Mouse (Mus musculus) limb, embryonic 10.5 days (tissue): ENCODE measurements around the gene Asic1. TPM values are rescaled to one million over a fixed set of nuclear protein-coding genes. Genes with fewer than 3 reads are reported as not detected.

Experiments
- DNase-seq: peaks from one replicate; pipeline ENCODE4 v3.0.0-alpha.2; 2017; ENCODE audit warnings: low spot score
- H3K27ac ChIP-seq: fragments of 300-500 bp; sonication (generic); 2 replicates; pipeline ENCODE4 v1.5.1; 2016; ENCODE audit warnings: mild to moderate bottlenecking
- H3K27me3 ChIP-seq: fragments of 300-500 bp; sonication (generic); 2 replicates; pipeline ENCODE4 v1.6.1; 2016; ENCODE audit warnings: low read depth, mild to moderate bottlenecking; ENCODE audit not compliant: poor library complexity, severe bottlenecking
- H3K36me3 ChIP-seq: fragments of 300-500 bp; sonication (generic); 2 replicates; pipeline ENCODE4 v1.6.1; 2016; ENCODE audit warnings: mild to moderate bottlenecking, moderate library complexity
- H3K4me1 ChIP-seq: fragments of 300-500 bp; sonication (generic); 2 replicates; pipeline ENCODE4 v1.6.1; 2016
- H3K4me3 ChIP-seq: fragments of 300-500 bp; sonication (generic); 2 replicates; pipeline ENCODE4 v1.5.1; 2016; ENCODE audit warnings: mild to moderate bottlenecking, moderate library complexity
- H3K9me3 ChIP-seq: fragments of 300-500 bp; sonication (generic); replicated peaks from 2 replicates; pipeline ENCODE4 v1.6.1; 2016; ENCODE audit warnings: mild to moderate bottlenecking
- WGBS: fragments of 180-500 bp; shearing (Covaris S2); methylation state at CpG from one replicate; pipeline ENCODE4 v1.1.7; 2016; 5-methylcytosine and 5-hydroxymethylcytosine counted together
- polyA plus RNA-seq: library from polyadenylated mRNA; unstranded; fragments of >200 nt; fragmentation: Nextera tagmentation; extraction: Ambion mirVana; gene quantifications from 2 replicates; pipeline ENCODE4 v1.2.1, GENCODE M21; 2016

Asic1 gene
- polyA plus RNA-seq, 1 experiment from 2014 or later: 1.1 TPM

DNA sequence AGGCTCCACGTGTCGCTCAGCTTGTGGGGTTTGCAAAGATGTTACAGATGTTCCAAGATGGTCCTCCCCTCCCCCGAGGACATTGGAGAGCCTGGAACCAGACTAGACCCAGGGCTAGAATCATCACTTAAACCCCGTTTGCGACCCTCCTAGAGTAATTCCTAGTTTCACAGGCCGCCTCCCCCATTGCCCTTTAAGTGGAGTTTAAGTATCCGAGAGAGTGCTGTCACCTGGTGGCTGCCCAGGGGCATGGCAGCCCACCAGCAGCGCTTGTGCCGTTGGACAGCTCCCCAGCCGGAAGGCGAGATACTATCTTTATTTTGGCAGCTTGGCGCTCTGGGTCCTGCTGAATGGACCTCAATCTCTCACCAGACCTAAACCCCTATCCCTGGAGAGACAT is 1.3 kb upstream of the Asic1 start:
- Histone ChIP-seq H3K4me1 (peaks cover 45% of the 10 kb centered on the region), H3K4me3 (no peak overlapping the region), H3K36me3 (no peaks in the 10 kb centered on the region), H3K9me3 (no peaks in the 10 kb centered on the region), H3K27me3 (peaks cover 93% of the 10 kb centered on the region), H3K27ac (no peak overlapping the region)
- 3% methylated on average over 12 of the region's 12 CpGs for WGBS
- DNase-seq: peak; percentile 81

DNA sequence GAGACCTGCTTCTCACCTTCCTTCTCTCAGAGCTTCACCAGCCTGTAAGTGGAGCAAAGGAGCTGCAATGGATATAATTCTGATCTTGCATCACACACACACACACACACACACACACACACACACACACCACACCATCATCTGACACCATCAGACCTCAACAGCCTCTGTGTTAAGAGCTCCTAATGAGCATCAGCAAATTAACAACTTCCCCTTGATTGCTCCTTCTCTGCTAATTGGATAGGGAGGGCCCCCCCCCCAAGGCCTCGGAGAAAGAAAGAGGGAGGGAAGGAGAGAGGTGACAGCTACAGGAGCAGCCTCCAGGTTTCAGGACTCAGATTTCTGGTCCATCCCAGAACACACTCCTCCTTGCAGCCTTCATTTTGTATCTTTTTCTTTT is 776 bp upstream of the Asic1 start:
- Histone ChIP-seq H3K4me1 (peaks cover 40% of the 10 kb centered on the region), H3K4me3 (no peak overlapping the region), H3K9me3 (no peaks in the 10 kb centered on the region), H3K27ac (no peak overlapping the region), H3K36me3 (no peaks in the 10 kb centered on the region), H3K27me3 (peaks cover 93% of the 10 kb centered on the region)
- WGBS: 0% methylated on average over 1 of the region's 1 CpGs
- no peak for DNase-seq

DNA sequence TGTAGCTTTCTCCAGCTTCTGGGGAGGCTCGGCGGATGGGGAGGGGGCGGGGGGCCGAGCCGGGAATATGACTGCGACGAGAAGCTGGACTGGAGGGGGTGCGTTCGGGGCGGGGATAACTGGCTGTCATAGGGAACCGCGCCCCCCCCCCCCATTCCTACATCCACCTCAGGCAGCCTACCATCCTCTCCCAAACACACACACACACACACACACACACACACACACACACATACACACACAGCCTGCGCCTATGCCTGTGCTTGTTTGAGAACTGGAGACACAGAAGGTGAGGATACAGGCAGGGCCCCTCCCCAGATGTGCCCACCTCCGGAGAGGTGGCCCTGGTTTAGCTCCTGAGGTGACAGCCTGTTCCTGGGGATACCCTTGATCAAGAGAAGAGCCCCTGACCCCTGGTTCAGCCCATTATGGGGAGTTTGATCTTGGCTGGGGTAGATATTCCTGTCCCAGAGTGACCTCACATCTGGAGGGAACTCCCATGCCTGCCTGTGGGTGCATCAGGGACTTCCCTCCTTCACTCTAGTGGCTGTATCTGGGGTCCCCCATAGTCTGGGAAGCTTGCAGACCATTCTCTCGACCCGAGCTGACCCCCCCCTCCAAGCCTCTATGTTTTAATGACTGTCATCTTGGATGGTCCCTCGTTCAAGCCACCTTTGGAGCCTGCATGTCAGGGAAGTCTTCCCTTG is 949 bp downstream of the Asic1 start:
- H3K4me1 ChIP-seq: peaks cover 30% of the 10 kb centered on the region
- WGBS: 21% methylated on average over 7 of the region's 17 CpGs
- no peak for DNase-seq
- peak overlapping the region; percentile 70 for H3K4me3 ChIP-seq
- H3K36me3 ChIP-seq: no peaks in the 10 kb centered on the region
- H3K9me3 ChIP-seq: no peaks in the 10 kb centered on the region
- peaks cover 85% of the 10 kb centered on the region for H3K27me3 ChIP-seq
- peak overlapping the region; percentile 70 for H3K27ac ChIP-seq

DNA sequence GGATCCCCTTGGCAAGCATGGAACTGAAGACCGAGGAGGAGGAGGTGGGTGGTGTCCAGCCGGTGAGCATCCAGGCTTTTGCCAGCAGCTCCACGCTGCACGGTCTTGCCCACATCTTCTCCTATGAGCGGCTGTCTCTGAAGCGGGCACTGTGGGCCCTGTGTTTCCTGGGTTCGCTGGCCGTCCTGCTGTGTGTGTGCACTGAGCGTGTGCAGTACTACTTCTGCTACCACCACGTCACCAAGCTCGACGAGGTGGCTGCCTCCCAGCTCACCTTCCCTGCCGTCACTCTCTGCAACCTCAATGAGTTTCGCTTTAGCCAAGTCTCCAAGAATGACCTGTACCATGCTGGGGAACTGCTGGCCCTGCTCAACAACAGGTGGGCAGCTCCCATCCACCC is 1.6 kb downstream of the Asic1 start:
- no peak overlapping the region for H3K27ac ChIP-seq
- peaks cover 78% of the 10 kb centered on the region for H3K27me3 ChIP-seq
- DNase-seq: no peak
- H3K4me1 ChIP-seq: peaks cover 32% of the 10 kb centered on the region
- no peak overlapping the region for H3K4me3 ChIP-seq
- no peaks in the 10 kb centered on the region for H3K36me3 ChIP-seq
- 73% methylated on average over 14 of the region's 14 CpGs for WGBS
- H3K9me3 ChIP-seq: no peaks in the 10 kb centered on the region

DNA sequence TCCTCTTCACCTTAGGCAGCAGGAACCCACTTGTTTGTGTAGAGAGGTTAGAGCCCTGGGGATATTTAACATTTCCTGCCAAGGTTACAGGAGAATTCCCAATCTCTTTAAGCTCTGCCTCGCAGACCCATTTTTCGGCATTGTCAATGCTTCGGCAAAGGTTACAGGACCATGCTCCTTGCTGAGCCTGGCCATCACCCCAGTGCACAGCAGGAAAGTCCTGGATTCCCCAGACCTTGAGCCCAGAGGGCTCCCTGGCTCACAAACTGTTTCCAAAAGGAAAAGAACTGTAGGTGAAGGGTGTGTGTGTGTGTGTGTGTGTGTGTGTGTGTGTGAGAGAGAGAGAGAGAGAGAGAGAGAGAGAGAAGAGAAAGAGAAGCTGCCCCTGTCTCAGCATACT is 4.7 kb downstream of the Asic1 start:
- Histone ChIP-seq H3K27me3 (peaks cover 58% of the 10 kb centered on the region), H3K4me3 (no peak overlapping the region), H3K36me3 (no peaks in the 10 kb centered on the region), H3K4me1 (peaks cover 47% of the 10 kb centered on the region), H3K27ac (no peak overlapping the region), H3K9me3 (no peaks in the 10 kb centered on the region)
- WGBS: 81% methylated on average over 3 of the region's 3 CpGs
- DNase-seq: no peak

DNA sequence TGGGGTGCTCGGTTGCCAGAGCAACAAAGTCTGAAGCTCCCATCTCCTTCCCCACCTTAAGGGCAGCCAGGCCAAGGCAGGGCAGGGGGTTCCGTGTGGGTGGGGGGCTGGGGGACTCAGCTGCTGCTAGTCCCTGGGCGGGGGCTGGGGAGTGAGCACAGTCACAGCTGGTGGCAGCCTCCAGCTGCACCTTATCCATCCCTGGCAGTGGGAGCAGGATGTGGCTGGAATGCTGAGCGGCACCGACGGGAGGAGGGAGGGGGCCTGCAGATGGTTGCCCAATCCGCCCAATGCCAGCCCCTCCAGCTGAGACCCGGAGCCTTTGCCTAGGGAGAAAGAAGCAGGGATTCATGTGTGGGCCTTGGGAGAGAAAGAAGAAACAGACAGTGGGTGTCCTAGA is 6.9 kb downstream of the Asic1 start:
- Histone ChIP-seq H3K4me3 (0 out of 2 replicates have a peak overlapping the region, but pooled peaks have one; percentile 1), H3K27me3 (peaks cover 36% of the 10 kb centered on the region), H3K9me3 (no peaks in the 10 kb centered on the region), H3K27ac (0 out of 2 replicates have a peak overlapping the region, but pooled peaks have one; percentile 14), H3K4me1 (peaks cover 31% of the 10 kb centered on the region), H3K36me3 (no peaks in the 10 kb centered on the region)
- 50% methylated on average over 8 of the region's 8 CpGs for WGBS
- no peak for DNase-seq

DNA sequence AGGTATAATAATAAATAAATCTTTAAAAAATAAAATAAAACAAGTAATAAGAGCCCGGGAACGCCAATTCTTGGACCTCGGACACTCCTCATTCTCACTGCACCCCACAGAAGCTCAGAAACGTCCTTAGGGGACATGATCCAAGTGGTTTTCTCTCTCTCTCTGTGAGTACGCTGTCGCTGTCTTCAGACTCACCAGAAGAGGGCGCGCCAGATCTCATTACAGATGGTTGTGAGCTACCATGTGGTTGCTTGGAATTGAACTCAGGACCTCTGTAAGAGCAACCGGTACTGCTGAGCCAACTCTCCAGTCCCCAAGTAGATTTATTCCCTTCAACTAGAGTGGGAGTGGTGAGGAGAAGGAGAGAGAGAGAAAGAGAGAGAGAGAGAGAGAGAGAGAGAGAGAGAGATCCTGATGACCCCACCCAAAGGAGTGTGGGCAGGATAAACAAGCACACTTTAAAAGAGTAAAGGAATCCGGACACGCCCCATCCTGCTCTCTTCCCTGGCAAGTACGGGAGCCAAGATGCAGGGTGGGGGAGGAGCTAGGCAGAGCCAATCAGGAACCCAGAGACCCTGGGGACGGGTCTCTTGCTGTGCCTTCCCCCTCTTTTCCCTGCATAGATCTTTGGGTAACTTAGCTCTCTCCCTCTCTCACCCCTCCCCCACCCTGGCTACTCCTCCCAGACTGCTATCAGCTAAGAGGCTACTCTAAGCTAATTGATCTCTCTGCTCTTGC is 8.1 kb downstream of the Asic1 start:
- Histone ChIP-seq H3K9me3 (no peaks in the 10 kb centered on the region), H3K27ac (no peak overlapping the region), H3K4me3 (no peak overlapping the region), H3K27me3 (peaks cover 25% of the 10 kb centered on the region), H3K4me1 (peaks cover 27% of the 10 kb centered on the region), H3K36me3 (no peaks in the 10 kb centered on the region)
- WGBS: 13% methylated on average over 13 of the region's 13 CpGs
- no peak for DNase-seq

DNA sequence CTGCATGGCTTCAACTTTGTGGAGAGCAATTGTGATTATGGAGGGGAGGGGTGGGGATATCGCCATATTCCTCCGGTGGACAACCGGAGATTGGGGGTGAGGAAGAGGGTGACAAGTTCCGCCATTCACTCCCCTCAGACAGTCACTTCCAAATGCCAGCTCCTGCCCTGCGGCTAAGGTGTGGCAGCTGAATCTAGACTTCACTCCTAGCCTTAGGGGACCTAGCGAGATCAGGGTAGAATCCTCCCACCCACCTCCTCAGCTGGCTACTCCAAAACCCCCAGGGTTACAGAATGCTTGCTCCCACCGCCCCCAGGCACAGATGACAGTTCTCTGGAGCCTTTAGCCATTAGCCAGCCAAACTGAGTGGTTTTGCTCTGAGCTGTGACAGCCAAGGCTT is 8.8 kb downstream of the Asic1 start:
- peaks cover 17% of the 10 kb centered on the region for H3K27me3 ChIP-seq
- no peak for DNase-seq
- 50% methylated on average over 7 of the region's 7 CpGs for WGBS
- H3K4me1 ChIP-seq: peaks cover 27% of the 10 kb centered on the region
- no peaks in the 10 kb centered on the region for H3K9me3 ChIP-seq
- H3K36me3 ChIP-seq: no peaks in the 10 kb centered on the region
- H3K27ac ChIP-seq: no peak overlapping the region
- no peak overlapping the region for H3K4me3 ChIP-seq

DNA sequence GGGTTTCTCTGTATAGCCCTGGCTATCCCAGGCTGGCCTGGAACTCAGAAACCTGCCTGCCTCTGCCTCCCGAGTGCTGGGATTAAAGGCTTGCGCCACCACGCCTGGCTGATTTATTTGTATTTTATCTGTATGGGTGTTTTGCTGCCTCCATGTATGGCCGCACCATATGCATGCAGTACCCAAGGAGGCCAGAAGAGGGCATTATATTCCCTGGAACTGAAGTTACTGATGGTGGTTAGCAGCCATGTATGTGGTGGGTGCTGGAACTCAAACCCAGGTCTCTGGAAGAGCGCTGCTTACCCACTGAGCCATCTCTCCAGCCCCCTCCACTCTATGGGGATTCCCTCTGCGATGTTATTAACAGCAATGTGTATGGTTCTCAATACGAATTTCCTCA is 12.7 kb downstream of the Asic1 start:
- DNase-seq: no peak
- no peaks in the 10 kb centered on the region for H3K36me3 ChIP-seq
- H3K27ac ChIP-seq: no peak overlapping the region
- H3K9me3 ChIP-seq: no peaks in the 10 kb centered on the region
- 94% methylated on average over 7 of the region's 7 CpGs for WGBS
- H3K4me1 ChIP-seq: peaks cover 16% of the 10 kb centered on the region
- peaks cover 5% of the 10 kb centered on the region; the same call in 1 of the 2 replicates for H3K27me3 ChIP-seq
- H3K4me3 ChIP-seq: no peak overlapping the region

DNA sequence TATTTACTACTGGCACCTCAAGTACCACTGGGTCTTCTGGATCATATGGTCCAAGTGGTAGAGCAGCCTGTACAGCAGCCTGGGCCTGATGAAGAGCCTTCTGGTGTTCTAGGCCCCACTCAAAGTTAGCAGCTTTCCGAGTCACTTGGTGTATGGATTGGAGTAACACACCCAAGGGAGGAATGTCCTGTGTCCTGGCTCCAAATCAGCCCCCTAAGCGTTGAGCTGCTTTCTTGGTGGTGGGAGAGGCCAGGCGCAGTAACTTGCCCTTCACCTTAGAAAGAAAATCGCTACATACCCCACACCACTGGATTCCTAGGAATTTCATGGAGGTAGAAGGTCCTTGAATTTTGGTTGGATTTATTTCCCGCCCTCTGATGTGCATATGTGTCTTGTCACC is 14.0 kb downstream of the Asic1 start:
- 94% methylated on average over 5 of the region's 5 CpGs for WGBS
- no peak overlapping the region for H3K4me3 ChIP-seq
- no peak for DNase-seq

DNA sequence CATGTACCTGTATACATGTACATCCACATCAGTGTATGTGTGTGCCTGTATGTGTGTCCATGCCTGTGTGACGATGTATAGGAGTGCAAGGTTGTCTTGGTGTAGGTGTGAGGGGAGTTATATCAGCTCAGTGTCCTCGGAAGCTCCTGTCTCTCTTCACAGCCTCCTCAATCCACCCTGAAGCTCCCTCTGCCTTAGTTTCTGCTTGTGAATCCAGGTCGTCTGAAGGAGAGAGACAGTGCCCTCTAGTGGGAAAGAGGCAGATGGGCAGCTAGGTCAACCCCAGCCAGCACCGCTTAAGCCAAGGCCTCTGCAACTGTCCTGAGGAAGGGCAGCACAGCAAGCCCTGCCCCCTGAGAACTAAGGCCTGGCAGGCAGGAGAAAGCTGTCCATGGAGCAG is 18.5 kb downstream of the Asic1 start:
- no peaks in the 10 kb centered on the region for H3K9me3 ChIP-seq
- H3K27me3 ChIP-seq: peaks cover 16% of the 10 kb centered on the region; the same call in 1 of the 2 replicates
- 6% methylated on average over 4 of the region's 4 CpGs for WGBS
- no peaks in the 10 kb centered on the region for H3K36me3 ChIP-seq
- no peak overlapping the region for H3K27ac ChIP-seq
- peak; percentile 69 for DNase-seq
- H3K4me3 ChIP-seq: no peak overlapping the region
- H3K4me1 ChIP-seq: peaks cover 17% of the 10 kb centered on the region

More for the DNA sequence above, 14.0 kb downstream of the Asic1 start:
- Histone ChIP-seq H3K27ac (no peak overlapping the region), H3K4me1 (peaks cover 4% of the 10 kb centered on the region), H3K9me3 (no peaks in the 10 kb centered on the region), H3K27me3 (peaks cover 3% of the 10 kb centered on the region; the same call in 1 of the 2 replicates), H3K36me3 (no peaks in the 10 kb centered on the region)

DNA sequence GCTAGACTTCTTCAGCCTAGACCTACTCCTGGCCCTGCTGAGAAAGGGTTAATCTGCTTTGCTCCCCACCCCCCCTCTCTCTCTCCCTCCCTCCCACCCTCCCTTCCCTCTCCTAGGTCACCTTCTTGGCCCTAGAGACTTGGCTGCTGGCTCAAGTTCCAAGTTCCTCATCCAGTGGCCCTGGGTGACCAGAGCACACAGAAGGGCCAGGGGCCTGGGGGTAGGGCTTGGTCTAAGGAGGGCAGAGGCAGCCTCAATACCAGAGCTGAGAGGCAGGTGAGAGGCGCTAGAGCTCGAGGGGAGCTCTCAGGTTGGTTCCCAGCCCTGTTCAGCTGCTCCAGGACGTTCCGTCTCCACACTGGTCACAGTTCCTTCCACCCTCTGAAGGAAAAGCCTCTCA is 20.8 kb downstream of the Asic1 start:
- Histone ChIP-seq H3K4me1 (peaks cover 17% of the 10 kb centered on the region), H3K4me3 (no peak overlapping the region), H3K27ac (no peak overlapping the region), H3K27me3 (peaks cover 23% of the 10 kb centered on the region; the same call in 1 of the 2 replicates), H3K36me3 (no peaks in the 10 kb centered on the region), H3K9me3 (no peaks in the 10 kb centered on the region)
- no peak for DNase-seq
- 21% methylated on average over 4 of the region's 4 CpGs for WGBS

DNA sequence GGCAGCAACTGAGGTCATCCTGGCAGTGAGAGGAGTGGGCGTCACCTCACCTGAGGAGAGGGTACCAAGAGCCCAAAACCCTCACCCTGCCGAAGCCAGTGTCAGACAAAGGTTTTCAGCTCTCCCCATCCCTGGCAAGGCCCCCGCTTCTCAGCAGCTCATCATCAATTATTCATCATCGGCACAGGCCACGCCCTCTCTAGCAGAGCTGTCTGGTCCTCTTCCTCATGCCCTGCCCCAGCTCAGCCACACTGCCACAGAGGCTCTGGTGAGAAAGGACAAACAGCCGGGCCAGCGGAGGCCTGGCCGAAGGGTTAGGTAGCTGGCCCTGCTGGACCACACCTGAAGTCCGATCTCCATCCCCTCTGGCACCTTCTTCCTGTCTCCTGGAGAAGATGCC is 21.8 kb downstream of the Asic1 start:
- DNase-seq: no peak
- Histone ChIP-seq H3K9me3 (no peaks in the 10 kb centered on the region), H3K27ac (no peak overlapping the region), H3K36me3 (no peaks in the 10 kb centered on the region), H3K27me3 (peaks cover 33% of the 10 kb centered on the region; the same call in 1 of the 2 replicates), H3K4me3 (no peak overlapping the region), H3K4me1 (peaks cover 17% of the 10 kb centered on the region)
- 37% methylated on average over 9 of the region's 9 CpGs for WGBS
